Mouse (Mus musculus): ENCODE data around the gene Ndnf. TPM values are rescaled to one million over a fixed set of nuclear protein-coding genes. Genes with fewer than 3 reads are reported as not detected.

The Ndnf gene
- polyA plus RNA-seq (2015; fragmentation: Nextera tagmentation; extraction: Ambion mirVana), result 0.58 and 1.1 TPM in 2 replicates

DNA sequence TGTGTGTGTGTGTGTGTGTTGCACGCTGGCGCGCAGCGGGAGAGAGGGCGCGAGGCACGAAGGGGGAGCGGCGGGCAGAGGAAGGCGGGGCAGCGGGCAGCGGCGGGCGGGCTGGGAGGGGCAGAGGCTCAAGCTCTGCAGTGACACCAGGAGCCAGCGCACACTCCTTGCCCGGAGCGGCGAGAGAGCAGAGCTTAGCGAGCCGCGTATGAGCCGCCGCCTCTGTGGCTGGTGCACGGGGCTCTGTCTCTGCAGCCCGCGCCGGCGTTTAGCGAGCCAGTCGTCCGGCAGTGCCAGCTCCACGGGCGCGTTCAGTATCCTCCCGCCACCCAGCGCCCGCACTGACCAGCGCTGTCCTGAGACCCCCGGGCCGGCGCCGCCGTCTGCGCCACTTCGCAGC is at the start of gene Ndnf:
TSS of gene Ndnf (plus strand) at position 140 of the 400 bp plus-strand sequence.

Other genes starting within 250 kb of the Ndnf start
- 0.16 TPM in 1 of 2 replicates, not detected in the other for gene Tnip3, start 146.3 kb upstream of the Ndnf start, polyA plus RNA-seq (2015; fragmentation: Nextera tagmentation; extraction: Ambion mirVana)
- 10.7 and 11.1 TPM in 2 replicates for gene Prdm5, start 107.4 kb downstream of the Ndnf start, polyA plus RNA-seq (2015; fragmentation: Nextera tagmentation; extraction: Ambion mirVana)

Data from urinary bladder, postnatal 0 days (tissue).